Mouse (Mus musculus): Measurements from ENCODE around the gene Ilvbl.

DNA sequence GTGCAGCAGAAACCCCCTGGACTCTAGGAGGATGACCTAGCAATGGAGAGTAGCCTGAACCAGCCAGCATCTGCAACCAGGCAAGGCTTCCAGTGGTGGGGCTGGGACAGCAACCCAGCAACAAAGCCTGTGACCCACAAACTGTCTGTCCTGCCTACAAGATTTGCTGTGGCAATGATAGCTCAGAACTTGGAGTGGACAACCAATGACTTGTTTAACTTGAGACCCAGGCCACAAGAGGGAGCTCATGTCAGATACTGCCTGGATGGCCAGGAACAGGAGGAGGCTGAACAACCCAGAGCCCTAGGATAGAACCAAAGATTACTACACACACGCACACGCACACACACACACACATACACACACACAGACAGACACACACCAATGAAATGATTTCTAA lies 33.2 kb upstream of the Ilvbl start:
- TF ChIP-seq CTCF (IDR thresholded peaks at IDR 0.05; ENCODE audit: borderline replicate concordance, insufficient read depth, low read length) (peak; percentile 29; the same call in 1 of the 2 replicates), POLR2A (IDR thresholded peaks at IDR 0.05; ENCODE audit: low read depth, low read length) (no peak)
